Mouse (Mus musculus) testis, adult 2 months (tissue): Measurements from ENCODE around the gene Serpinh1.

ENCODE experiments used
- CTCF ChIP-seq: fragments of 200-500 bp; IDR thresholded peaks from 2 replicates; pipeline ENCODE4 v1.5.1; 2012; ENCODE audit warnings: low read depth, mild to moderate bottlenecking, inconsistent platforms, low read length, moderate library complexity; ENCODE audit not compliant: control insufficient read depth, insufficient read depth, insufficient replicate concordance
- POLR2A ChIP-seq: fragments of 200-500 bp; IDR thresholded peaks from 2 replicates; pipeline ENCODE4 v1.6.1; 2012; ENCODE audit warnings: low read depth, mild to moderate bottlenecking, inconsistent platforms, low read length, moderate library complexity; ENCODE audit not compliant: control insufficient read depth

GRCm38 (mm10) chr7:99328847-99329246, 24.2 kb downstream of the Serpinh1 start:
- TF ChIP-seq CTCF (no peak), POLR2A (no peak)
